Mouse (Mus musculus): ENCODE results near the gene Psmb5. TPM values are rescaled to one million over a fixed set of nuclear protein-coding genes. Genes with fewer than 3 reads are reported as not detected.
A peak's percentile ranks its signal among the peaks of the same experiment; 100 is the strongest.

The Psmb5 gene
- polyA plus RNA-seq, 1 experiment from 2014 or later: 335 TPM

GRCm38 (mm10) chr14:54646898-54647636 lies 29.2 kb upstream of the Psmb5 start:
- no peak overlapping the region for H3K4me3 ChIP-seq (ENCODE audit: low read depth, low read length)
- no peak overlapping the region for H3K27ac ChIP-seq (replicated peaks; ENCODE audit: low read depth, low read length)
- H3K36me3 ChIP-seq (ENCODE audit: control insufficient read depth, insufficient read depth, low read length): peaks cover 95% of the 10 kb centered on the region
- no peaks in the 10 kb centered on the region for H3K27me3 ChIP-seq (replicated peaks; ENCODE audit: control insufficient read depth, insufficient read depth, low read length)
- H3K9me3 ChIP-seq (ENCODE audit: control insufficient read depth, low read length): no peaks in the 10 kb centered on the region
- WGBS: 88% methylated on average over 8 of the region's 8 CpGs
- no peak overlapping the region for H3K4me2 ChIP-seq (ENCODE audit: low read depth, low read length)
- H3K4me1 ChIP-seq (ENCODE audit: control insufficient read depth, insufficient read depth, low read length): peaks cover 2% of the 10 kb centered on the region; the same call in 1 of the 2 replicates
- ATAC-seq (ENCODE audit: low read depth) (no peak), DNase-seq (ENCODE audit: low spot score) (no peak)
- H3K9ac ChIP-seq (ENCODE audit: low read depth, low read length): no peak overlapping the region

DNA sequence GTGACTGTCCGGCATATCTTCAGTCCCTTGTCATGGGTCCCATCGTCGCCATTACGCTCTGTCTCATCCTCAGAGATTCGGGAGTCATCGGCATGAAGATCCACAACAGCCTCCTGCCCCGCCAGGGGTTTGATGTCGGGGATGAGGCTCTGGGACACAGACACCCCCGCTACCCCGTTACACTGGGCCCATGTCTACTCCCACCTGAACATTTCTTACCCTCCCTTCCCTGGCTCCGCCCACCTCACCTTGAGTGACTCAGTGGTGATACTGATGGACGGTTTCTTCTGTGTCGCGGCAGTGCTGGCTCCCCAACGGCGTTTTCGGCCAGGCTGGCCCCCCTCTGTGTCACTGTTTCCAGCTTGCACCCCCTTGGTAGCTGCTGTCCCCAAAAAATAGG lies 28.6 kb upstream of the Psmb5 start:
- Histone ChIP-seq H3K9ac (ENCODE audit: low read depth, low read length) (no peak overlapping the region), H3K36me3 (ENCODE audit: control insufficient read depth, insufficient read depth, low read length) (peaks cover 94% of the 10 kb centered on the region), H3K9me3 (ENCODE audit: control insufficient read depth, low read length) (no peaks in the 10 kb centered on the region), H3K27ac (replicated peaks; ENCODE audit: low read depth, low read length) (no peak overlapping the region), H3K4me3 (ENCODE audit: low read depth, low read length) (no peak overlapping the region), H3K4me2 (ENCODE audit: low read depth, low read length) (no peak overlapping the region), H3K27me3 (replicated peaks; ENCODE audit: control insufficient read depth, insufficient read depth, low read length) (no peaks in the 10 kb centered on the region), H3K4me1 (ENCODE audit: control insufficient read depth, insufficient read depth, low read length) (no peaks in the 10 kb centered on the region)
- ATAC-seq (ENCODE audit: low read depth) (no peak), DNase-seq (ENCODE audit: low spot score) (no peak)
- 91% methylated on average over 17 of the region's 17 CpGs for WGBS

- H3K9ac ChIP-seq (ENCODE audit: low read depth, low read length): no peak overlapping the region
- no peak for DNase-seq (ENCODE audit: low spot score)
- H3K36me3 ChIP-seq (ENCODE audit: control insufficient read depth, insufficient read depth, low read length): peaks cover 74% of the 10 kb centered on the region
- H3K4me2 ChIP-seq (ENCODE audit: low read depth, low read length): no peak overlapping the region
- H3K27me3 ChIP-seq (replicated peaks; ENCODE audit: control insufficient read depth, insufficient read depth, low read length): no peaks in the 10 kb centered on the region
- WGBS: 84% methylated on average over 9 of the region's 9 CpGs
- H3K4me3 ChIP-seq (ENCODE audit: low read depth, low read length): no peak overlapping the region
- no peak overlapping the region for H3K27ac ChIP-seq (replicated peaks; ENCODE audit: low read depth, low read length)
- 0 out of 2 replicates have a peak, but pooled peaks cover 10% of the 10 kb centered on the region for H3K4me1 ChIP-seq (ENCODE audit: control insufficient read depth, insufficient read depth, low read length)
- no peaks in the 10 kb centered on the region for H3K9me3 ChIP-seq (ENCODE audit: control insufficient read depth, low read length)
- ATAC-seq (ENCODE audit: low read depth): no peak
These were observed 26.5 kb upstream of the Psmb5 start for GRCm38 (mm10) chr14:54644294-54644693.

DNA sequence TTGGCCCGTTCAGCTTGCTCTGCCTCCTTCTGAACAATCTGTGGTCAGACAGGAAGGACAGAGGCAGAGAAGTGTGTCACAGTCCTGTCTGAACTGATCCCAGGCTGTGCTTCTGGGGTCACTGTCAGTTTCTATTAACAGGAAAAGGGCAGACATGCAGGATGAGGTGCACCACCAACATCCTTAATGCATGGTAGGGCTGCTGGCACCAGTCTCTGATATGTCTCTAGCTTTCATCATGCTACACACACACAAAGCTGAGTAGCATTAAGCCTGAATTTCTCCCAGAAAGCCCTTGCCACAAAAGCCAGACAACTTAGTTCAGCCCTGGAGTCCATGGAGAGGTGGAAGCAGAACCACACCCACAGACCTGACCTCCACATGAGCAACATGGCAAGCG lies 25.2 kb upstream of the Psmb5 start:
- Histone ChIP-seq H3K9me3 (ENCODE audit: control insufficient read depth, low read length) (no peaks in the 10 kb centered on the region), H3K27me3 (replicated peaks; ENCODE audit: control insufficient read depth, insufficient read depth, low read length) (no peaks in the 10 kb centered on the region), H3K4me2 (ENCODE audit: low read depth, low read length) (no peak overlapping the region), H3K9ac (ENCODE audit: low read depth, low read length) (no peak overlapping the region), H3K27ac (replicated peaks; ENCODE audit: low read depth, low read length) (no peak overlapping the region), H3K4me3 (ENCODE audit: low read depth, low read length) (no peak overlapping the region), H3K4me1 (ENCODE audit: control insufficient read depth, insufficient read depth, low read length) (0 out of 2 replicates have a peak, but pooled peaks cover 10% of the 10 kb centered on the region), H3K36me3 (ENCODE audit: control insufficient read depth, insufficient read depth, low read length) (peaks cover 62% of the 10 kb centered on the region)
- ATAC-seq (ENCODE audit: low read depth) (no peak), DNase-seq (ENCODE audit: low spot score) (no peak)
- 83% methylated on average over 2 of the region's 2 CpGs for WGBS

GRCm38 (mm10) chr14:54642224-54642944 lies 24.6 kb upstream of the Psmb5 start:
- Histone ChIP-seq H3K4me1 (ENCODE audit: control insufficient read depth, insufficient read depth, low read length) (0 out of 2 replicates have a peak, but pooled peaks cover 10% of the 10 kb centered on the region), H3K9me3 (ENCODE audit: control insufficient read depth, low read length) (no peaks in the 10 kb centered on the region), H3K9ac (ENCODE audit: low read depth, low read length) (no peak overlapping the region), H3K4me3 (ENCODE audit: low read depth, low read length) (no peak overlapping the region), H3K27ac (replicated peaks; ENCODE audit: low read depth, low read length) (no peak overlapping the region), H3K27me3 (replicated peaks; ENCODE audit: control insufficient read depth, insufficient read depth, low read length) (no peaks in the 10 kb centered on the region), H3K36me3 (ENCODE audit: control insufficient read depth, insufficient read depth, low read length) (peaks cover 60% of the 10 kb centered on the region), H3K4me2 (ENCODE audit: low read depth, low read length) (no peak overlapping the region)
- ATAC-seq (ENCODE audit: low read depth): no peak
- WGBS: 80% methylated on average over 25 of the region's 25 CpGs
- DNase-seq (ENCODE audit: low spot score): no peak

- no peaks in the 10 kb centered on the region for H3K9me3 ChIP-seq (ENCODE audit: control insufficient read depth, low read length)
- peak within 1 kb of the TSS; percentile 78 for H3K27ac ChIP-seq (replicated peaks; ENCODE audit: low read depth, low read length)
- H3K4me3 ChIP-seq (ENCODE audit: low read depth, low read length): peak within 1 kb of the TSS; percentile 80
- 0 out of 2 replicates have a peak, but pooled peaks cover 10% of the 10 kb centered on the region for H3K4me1 ChIP-seq (ENCODE audit: control insufficient read depth, insufficient read depth, low read length)
- H3K4me2 ChIP-seq (ENCODE audit: low read depth, low read length): peak within 1 kb of the TSS; percentile 97
- H3K36me3 ChIP-seq (ENCODE audit: control insufficient read depth, insufficient read depth, low read length): peaks cover 60% of the 10 kb centered on the region
- H3K27me3 ChIP-seq (replicated peaks; ENCODE audit: control insufficient read depth, insufficient read depth, low read length): no peaks in the 10 kb centered on the region
- peak; percentile 96 for ATAC-seq (ENCODE audit: low read depth)
- 0% methylated on average over 30 of the region's 52 CpGs for WGBS
- DNase-seq (ENCODE audit: low spot score): peak; percentile 95
- H3K9ac ChIP-seq (ENCODE audit: low read depth, low read length): peak within 1 kb of the TSS; percentile 82
These were observed 23.6 kb upstream of the Psmb5 start, which contains the start of gene Cdh24 for GRCm38 (mm10) chr14:54641305-54641969. Cdh24 (minus strand) TSS chr14:54641364.

DNA sequence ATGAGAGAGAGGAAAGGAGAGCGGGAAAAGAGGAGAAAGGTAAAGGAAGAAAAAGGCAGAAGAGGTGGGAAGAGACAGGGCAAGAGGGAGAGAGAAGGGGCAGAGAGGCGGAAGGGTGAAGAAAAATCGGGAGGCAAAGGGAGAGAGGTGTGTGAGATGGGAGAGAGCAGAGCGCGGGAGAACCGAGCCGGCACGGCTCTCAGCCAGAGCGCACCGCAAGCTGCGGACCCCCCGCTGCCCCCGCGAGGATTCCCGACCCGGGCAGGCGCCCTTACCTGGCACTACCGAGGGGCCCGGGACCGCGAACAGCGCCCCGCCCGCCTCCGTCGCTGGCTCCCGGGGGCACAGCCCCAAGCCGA lies 23.1 kb upstream of the Psmb5 start, which contains the start of gene Gm17606:
Gm17606 (plus strand) TSS at position 7 of the 359 bp plus-strand sequence.
- peak; percentile 16; the same call in 1 of the 2 replicates for ATAC-seq (ENCODE audit: low read depth)
- Histone ChIP-seq H3K9me3 (ENCODE audit: control insufficient read depth, low read length) (no peaks in the 10 kb centered on the region), H3K4me1 (ENCODE audit: control insufficient read depth, insufficient read depth, low read length) (0 out of 2 replicates have a peak, but pooled peaks cover 10% of the 10 kb centered on the region), H3K4me3 (ENCODE audit: low read depth, low read length) (peak within 1 kb of the TSS; percentile 80), H3K9ac (ENCODE audit: low read depth, low read length) (peak within 1 kb of the TSS; percentile 82), H3K27ac (replicated peaks; ENCODE audit: low read depth, low read length) (peak within 1 kb of the TSS; percentile 78), H3K27me3 (replicated peaks; ENCODE audit: control insufficient read depth, insufficient read depth, low read length) (no peaks in the 10 kb centered on the region), H3K4me2 (ENCODE audit: low read depth, low read length) (peak within 1 kb of the TSS; percentile 97), H3K36me3 (ENCODE audit: control insufficient read depth, insufficient read depth, low read length) (peaks cover 60% of the 10 kb centered on the region)
- WGBS: 0% methylated on average over 5 of the region's 28 CpGs
- DNase-seq (ENCODE audit: low spot score): no peak

GRCm38 (mm10) chr14:54640121-54640520 lies 22.3 kb upstream of the Psmb5 start:
- Histone ChIP-seq H3K9me3 (ENCODE audit: control insufficient read depth, low read length) (no peaks in the 10 kb centered on the region), H3K4me2 (ENCODE audit: low read depth, low read length) (peak overlapping the region; percentile 97), H3K27ac (replicated peaks; ENCODE audit: low read depth, low read length) (no peak overlapping the region), H3K4me1 (ENCODE audit: control insufficient read depth, insufficient read depth, low read length) (0 out of 2 replicates have a peak, but pooled peaks cover 10% of the 10 kb centered on the region), H3K27me3 (replicated peaks; ENCODE audit: control insufficient read depth, insufficient read depth, low read length) (no peaks in the 10 kb centered on the region), H3K9ac (ENCODE audit: low read depth, low read length) (peak overlapping the region; percentile 82), H3K36me3 (ENCODE audit: control insufficient read depth, insufficient read depth, low read length) (peaks cover 57% of the 10 kb centered on the region), H3K4me3 (ENCODE audit: low read depth, low read length) (peak overlapping the region; percentile 80)
- 20% methylated on average over 4 of the region's 4 CpGs for WGBS
- no peak for ATAC-seq (ENCODE audit: low read depth)
- no peak for DNase-seq (ENCODE audit: low spot score)

Measured in embryonic facial prominence, embryonic 14.5 days (tissue).